Mouse (Mus musculus): ENCODE data around the gene A930004D18Rik.

GRCm38 (mm10) chr2:18022886-18023285, 14.7 kb downstream of the A930004D18Rik start:
- no peak for TF ChIP-seq CTCF (conservative IDR thresholded peaks at IDR 0.05; ENCODE audit: insufficient read depth, insufficient read length, low read depth, low read length)
- no peak for TF ChIP-seq POLR2A (IDR thresholded peaks at IDR 0.05; ENCODE audit: low read depth, low read length)

All from kidney, adult 2 months (tissue).